8 mouse cellular contexts compared by ENCODE assay signal in genomic region chr14:18330789-18331692, GRCm38 (mm10). TPM values are rescaled to one million over a fixed set of nuclear protein-coding genes. Genes with fewer than 3 reads are reported as not detected.
DNase-seq lines count a peak whose midpoint lies in the region; ATAC-seq lines count a peak whose summit lies in the region.

No protein-coding gene starts in this region.

- ATAC-seq in kidney, embryonic 15.5 days (replicated peaks; ENCODE audit: low FRiP score), result peak; percentile 71
- peak; percentile 75 for ATAC-seq in liver, embryonic 13.5 days (ENCODE audit: low read depth)
- ATAC-seq in stomach, embryonic 16.5 days (ENCODE audit: insufficient read depth, low FRiP score), result peak; percentile 77

- H3K9ac ChIP-seq in kidney, embryonic 15.5 days, result peak overlapping the region; percentile 96
- peak overlapping the region; percentile 89 for H3K9ac ChIP-seq in liver, embryonic 13.5 days
- H3K9ac ChIP-seq in stomach, embryonic 16.5 days (ENCODE audit: low read length), result peak overlapping the region; percentile 97

- H3K9me3 ChIP-seq in kidney, embryonic 15.5 days (replicated peaks), result no peaks in the 10 kb centered on the region
- H3K9me3 ChIP-seq in liver, embryonic 13.5 days (replicated peaks), result no peaks in the 10 kb centered on the region
- H3K9me3 ChIP-seq in stomach, embryonic 16.5 days (replicated peaks; ENCODE audit: control insufficient read depth, low read length), result no peaks in the 10 kb centered on the region

- peak overlapping the region; percentile 88 for H3K4me3 ChIP-seq in kidney, embryonic 15.5 days (replicated peaks)
- peak overlapping the region; percentile 80 for H3K4me3 ChIP-seq in liver, embryonic 13.5 days (replicated peaks)
- peak overlapping the region; percentile 85 for H3K4me3 ChIP-seq in stomach, embryonic 16.5 days (replicated peaks; ENCODE audit: low read length)

- peak; percentile 8 to 29 for DNase-seq in urinary bladder, adult 18-20 months (ENCODE audit: low spot score in 2 of 2)
- no peak for DNase-seq in urinary bladder, postnatal 10 days (ENCODE audit: low spot score)
- peak; percentile 59 for DNase-seq in embryo, embryonic 10.5 days (ENCODE audit: low spot score)
- DNase-seq in heart, adult 18-20 months, result peak; percentile 27 to 51
- DNase-seq in liver, embryonic 13.5 days, result peak; percentile 2
- DNase-seq in naive thymus-derived CD4-positive, alpha-beta T cell, adult 2 months (ENCODE audit: low read depth), result peak; percentile 52

- H3K4me1 ChIP-seq in kidney, embryonic 15.5 days, result peaks cover 35% of the 10 kb centered on the region
- peaks cover 32% of the 10 kb centered on the region for H3K4me1 ChIP-seq in liver, embryonic 13.5 days (replicated peaks)
- peaks cover 27% of the 10 kb centered on the region for H3K4me1 ChIP-seq in stomach, embryonic 16.5 days (ENCODE audit: control insufficient read depth, insufficient read depth, low read length)

- H3K27ac ChIP-seq in kidney, embryonic 15.5 days, result peak overlapping the region; percentile 82
- no peak overlapping the region for H3K27ac ChIP-seq in liver, embryonic 13.5 days
- H3K27ac ChIP-seq in stomach, embryonic 16.5 days (ENCODE audit: low read length), result peak overlapping the region; percentile 71

- H3K36me3 ChIP-seq in kidney, embryonic 15.5 days, result peaks cover 9% of the 10 kb centered on the region
- no peaks in the 10 kb centered on the region for H3K36me3 ChIP-seq in liver, embryonic 13.5 days
- no peaks in the 10 kb centered on the region for H3K36me3 ChIP-seq in stomach, embryonic 16.5 days (ENCODE audit: control insufficient read depth, insufficient read depth, low read length)

- under 1% methylated on average over 76 of the region's 99 CpGs for WGBS in kidney, embryonic 15.5 days
- 1% methylated on average over 64 of the region's 99 CpGs for WGBS in liver, embryonic 13.5 days (ENCODE audit: insufficient replicate concordance)
- under 1% methylated on average over 87 of the region's 99 CpGs for WGBS in stomach, embryonic 16.5 days

- H3K4me2 ChIP-seq in kidney, embryonic 15.5 days, result peak overlapping the region; percentile 84
- H3K4me2 ChIP-seq in liver, embryonic 13.5 days, result peak overlapping the region; percentile 94
- peak overlapping the region; percentile 62 for H3K4me2 ChIP-seq in stomach, embryonic 16.5 days (ENCODE audit: low read depth, low read length)

- H3K27me3 ChIP-seq in kidney, embryonic 15.5 days, result no peaks in the 10 kb centered on the region
- H3K27me3 ChIP-seq in liver, embryonic 13.5 days, result no peaks in the 10 kb centered on the region
- no peaks in the 10 kb centered on the region for H3K27me3 ChIP-seq in stomach, embryonic 16.5 days (ENCODE audit: control insufficient read depth, insufficient read depth, low read length)

RNA-seq across cellular contexts. Expression of gene Ube2e1, which starts 0.6 kb away (rescaled TPM):
- 10 to 100 TPM; 40.8 to 45.5 TPM for total RNA-seq in heart, adult 18-20 months (2021)
- polyA plus RNA-seq in kidney, embryonic 15.5 days (2015; fragmentation: Nextera tagmentation; extraction: Ambion mirVana), result 140 and 148 TPM in 2 replicates
- polyA plus RNA-seq in liver, embryonic 13.5 days (2015; fragmentation: Nextera tagmentation; extraction: Ambion mirVana), result 52.7 and 55.1 TPM in 2 replicates
- 125 and 132 TPM in 2 replicates for polyA plus RNA-seq in stomach, embryonic 16.5 days (2015; fragmentation: Nextera tagmentation; extraction: Ambion mirVana)

RNA-seq across cellular contexts. Expression of gene Rpl15, which starts 59.9 kb away (rescaled TPM):
- total RNA-seq in heart, adult 18-20 months (2021), result 100 to 1,000 TPM; 528 to 555 TPM
- 429 and 508 TPM in 2 replicates for polyA plus RNA-seq in kidney, embryonic 15.5 days (2015; fragmentation: Nextera tagmentation; extraction: Ambion mirVana)
- polyA plus RNA-seq in liver, embryonic 13.5 days (2015; fragmentation: Nextera tagmentation; extraction: Ambion mirVana), result 362 and 376 TPM in 2 replicates
- polyA plus RNA-seq in stomach, embryonic 16.5 days (2015; fragmentation: Nextera tagmentation; extraction: Ambion mirVana), result 302 and 417 TPM in 2 replicates
